20 mouse cellular contexts compared by ENCODE assay signal in the genomic region with DNA sequence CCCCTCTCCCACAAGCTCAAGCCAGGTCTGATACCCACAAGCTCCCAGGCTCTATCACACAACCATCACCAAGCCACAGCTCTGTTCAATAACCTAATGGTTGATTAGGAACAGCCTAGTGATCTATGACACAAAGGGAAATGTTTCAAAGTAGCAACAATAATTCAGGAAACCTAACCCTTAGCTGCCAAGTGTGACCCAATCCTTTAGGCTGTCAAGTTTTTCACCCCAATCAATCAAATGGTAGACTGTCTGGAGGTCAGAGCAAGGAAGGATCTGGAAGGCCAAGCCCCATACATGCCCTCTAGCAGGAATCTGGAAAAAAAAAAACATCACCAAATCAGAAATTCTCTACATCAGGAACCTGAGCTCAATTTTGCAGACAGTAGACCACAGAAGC.
"Had no signal": no experiment of that assay in that cellular context is flagged by ENCODE, and none has a peak within 500 bp of the region (broad histone marks: within the 10 kb centered on the region; RNA-seq: fewer than 3 reads in every experiment).

No protein-coding gene starts in this region.

- H3K27ac ChIP-seq: kidney, embryonic 15.5 days; limb, embryonic 12.5 days; limb, embryonic 15.5 days; liver, embryonic 15.5 days; lung, embryonic 15.5 days; midbrain, embryonic 10.5 days; midbrain, embryonic 13.5 days; neural tube, embryonic 13.5 days had no signal

- H3K9ac ChIP-seq: kidney, embryonic 15.5 days; limb, embryonic 12.5 days; limb, embryonic 15.5 days; liver, embryonic 15.5 days; lung, embryonic 15.5 days; midbrain, embryonic 13.5 days; neural tube, embryonic 13.5 days had no signal

- H3K4me1 ChIP-seq: limb, embryonic 12.5 days; midbrain, embryonic 10.5 days had no signal

- H3K4me3 ChIP-seq: kidney, embryonic 15.5 days; limb, embryonic 12.5 days; limb, embryonic 15.5 days; liver, embryonic 15.5 days; lung, embryonic 15.5 days; megakaryocyte, embryonic 14.5 days; midbrain, embryonic 10.5 days; midbrain, embryonic 13.5 days; myocyte; neural tube, embryonic 13.5 days had no signal

- DNase-seq: kidney, adult 11 months; kidney, adult 8-10 months; kidney, postnatal 14 days; kidney, postnatal 4 days; left cerebral cortex, postnatal 4 days; lung, adult 18-20 months; lung, postnatal 10 days; lung, postnatal 36 days; thymus, adult 18-20 months; thymus, postnatal 36 days had no signal

- H3K27me3 ChIP-seq: kidney, embryonic 15.5 days; limb, embryonic 12.5 days; limb, embryonic 15.5 days; liver, embryonic 15.5 days; lung, embryonic 15.5 days; megakaryocyte, embryonic 14.5 days; midbrain, embryonic 13.5 days; neural tube, embryonic 13.5 days had no signal
